Mouse (Mus musculus): ENCODE results near the gene Cenpl. TPM values are rescaled to one million over a fixed set of nuclear protein-coding genes. Genes with fewer than 3 reads are reported as not detected.
"Not testable (repeated sequence)": the region's sequence is repeated elsewhere in the genome, so short reads cannot be mapped to it uniquely, and the experiment has no call there.

The Cenpl gene
- 1 to 10 TPM in 1 of 2 experiments, under 1 TPM in 1; 0.83 to 1.7 TPM for total RNA-seq (2021)

GRCm38 (mm10) chr1:161070352-161071271, at the start of gene Cenpl, which contains the start of gene Dars2:
Cenpl (plus strand) TSS chr1:161070713.
Dars2 (minus strand) TSS chr1:161070658.
- intact Hi-C loops (cut with DNase I): loop anchor here (2.0 to 5.0 kb wide), 2 partner anchors 36 to 62 kb away; partner anchors contain the start of genes Klhl20 and Zbtb37
- peak; percentile 95 to 96 for DNase-seq

- intact Hi-C loops (cut with DNase I): no loop called here
- no peak for DNase-seq
Measured at GRCm38 (mm10) chr1:161025410-161026210, 44.9 kb upstream of the Cenpl start.

- no peak for DNase-seq
- intact Hi-C loops (cut with DNase I): no loop called here
Measured at GRCm38 (mm10) chr1:161027196-161027595, 43.3 kb upstream of the Cenpl start.

GRCm38 (mm10) chr1:161028427-161028826, 42.1 kb upstream of the Cenpl start:
- DNase-seq; intact Hi-C loops (cut with DNase I): not testable (repeated sequence)

GRCm38 (mm10) chr1:161030058-161030457, 40.5 kb upstream of the Cenpl start:
- no peak for DNase-seq
- intact Hi-C loops (cut with DNase I): loop anchor here (5.0 kb wide), 1 partner anchor 818 kb away; the partner anchor contains the start of gene Cacybp

DNA sequence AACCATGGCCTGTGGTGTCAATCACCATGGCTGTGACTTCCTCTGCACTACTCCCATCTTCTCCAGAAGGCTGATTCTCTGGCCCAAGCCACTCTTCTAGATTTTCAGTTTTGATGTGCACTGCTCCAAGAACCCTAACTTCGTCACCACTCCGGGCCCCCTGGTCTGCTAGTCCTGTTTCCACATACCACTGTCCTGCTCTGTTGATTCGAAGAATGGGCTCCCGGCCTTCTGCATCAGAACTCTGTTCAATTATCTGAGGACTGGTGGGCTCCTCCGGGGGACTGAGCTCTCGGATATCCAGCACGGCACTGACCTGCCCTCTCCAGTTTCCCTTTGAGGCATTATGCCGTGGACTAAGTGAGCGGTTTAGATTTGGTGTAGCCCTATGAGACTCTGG, 38.6 kb upstream of the Cenpl start:
- no peak for DNase-seq
- intact Hi-C loops (cut with DNase I): loop anchor here (5.0 kb wide), 1 partner anchor 820 kb away; the partner anchor contains the start of gene Cacybp

GRCm38 (mm10) chr1:161032345-161032744, 38.2 kb upstream of the Cenpl start:
- no peak for DNase-seq
- intact Hi-C loops (cut with DNase I): loop anchor here (5.0 kb wide), 1 partner anchor 820 kb away; the partner anchor contains the start of gene Cacybp

DNA sequence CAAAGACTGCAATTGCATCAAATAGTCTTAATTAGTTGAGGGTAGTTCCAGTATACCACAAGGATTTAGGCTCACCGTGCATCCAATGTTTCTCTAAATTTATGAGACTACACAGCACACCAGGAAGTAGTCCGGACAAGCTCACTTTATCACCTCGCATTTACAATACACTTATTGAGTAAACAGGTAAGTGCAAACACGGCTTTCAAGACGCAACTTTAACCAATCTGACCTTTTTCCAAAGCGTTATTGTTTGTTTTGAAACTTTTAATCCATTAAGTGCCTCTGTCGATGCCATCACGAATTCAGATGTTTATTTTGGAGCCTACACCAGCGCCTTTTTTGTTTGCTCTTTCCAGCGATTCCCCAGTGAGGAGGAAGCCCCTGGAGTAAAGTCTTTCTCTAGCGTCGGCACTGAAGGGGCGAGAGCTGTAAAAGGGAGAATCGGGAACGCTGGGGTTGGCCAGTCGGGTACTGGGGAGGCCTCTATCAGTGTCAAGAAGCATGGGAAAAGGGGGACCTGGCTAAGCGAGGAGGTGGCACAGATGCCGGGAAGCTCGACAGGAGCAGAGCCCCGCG, 36.6 kb upstream of the Cenpl start:
- intact Hi-C loops (cut with DNase I): loop anchor here (2.0 to 5.0 kb wide), 4 partner anchors 37 to 822 kb away; partner anchors contain the start of genes Cacybp, Cenpl, Dars2 and Klhl20

DNA sequence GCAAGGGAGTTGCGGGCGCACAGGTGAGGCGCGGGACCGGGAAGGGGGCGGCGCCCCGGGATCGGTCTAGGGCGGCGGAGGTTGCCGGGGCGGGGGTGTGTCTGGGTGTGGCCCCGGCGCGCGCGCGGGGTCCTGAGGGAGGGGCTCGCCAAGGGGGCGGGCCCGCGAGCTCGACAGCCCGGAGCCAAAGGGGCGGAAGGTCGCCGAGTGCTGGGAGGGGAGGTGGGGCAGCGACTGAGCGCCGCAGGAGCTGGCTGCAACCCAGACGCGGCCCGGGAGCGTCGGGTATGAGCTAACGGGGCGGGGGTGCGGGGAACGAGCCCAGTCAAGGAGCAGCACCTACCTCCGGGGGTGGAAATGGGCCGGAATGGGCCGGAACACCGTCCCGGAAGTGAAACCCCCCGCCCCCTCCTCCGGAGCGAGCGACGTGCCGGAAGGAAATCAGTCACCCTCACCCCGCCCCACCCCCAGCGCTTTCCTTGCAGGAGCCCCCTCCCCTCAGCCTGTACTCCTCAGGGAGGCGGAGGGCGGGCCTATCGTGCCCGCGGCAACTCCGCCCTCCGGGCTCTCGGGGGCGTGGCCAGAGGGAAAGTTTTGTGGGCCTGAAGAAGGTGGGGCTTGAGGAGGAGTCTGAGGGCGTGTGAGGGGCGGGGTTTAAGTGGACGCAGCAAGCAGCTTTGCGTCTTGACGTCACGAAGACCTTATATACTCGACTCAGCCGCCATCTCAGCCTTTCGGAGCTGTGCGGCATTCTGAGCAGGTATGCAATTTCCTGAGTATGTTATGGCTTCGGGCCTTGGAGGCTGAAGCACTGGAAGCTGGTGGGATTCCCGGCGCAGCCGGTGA, 35.9 kb upstream of the Cenpl start, which contains the start of gene Zbtb37:
Gene Zbtb37, minus strand, starts transcription at position 415 of the 846 bp plus-strand sequence.
- intact Hi-C loops (cut with DNase I): loop anchor here (2.0 to 5.0 kb wide), 4 partner anchors 36 to 822 kb away; partner anchors contain the start of genes Cacybp, Cenpl, Dars2 and Klhl20
- DNase-seq: peak; percentile 97 to 98

More for the DNA sequence above, 36.6 kb upstream of the Cenpl start:
- no peak for DNase-seq

- intact Hi-C loops (cut with DNase I): loop anchor here (2.0 kb wide), 3 partner anchors 35 to 243 kb away; partner anchors contain the start of genes Cenpl, Dars2, Klhl20 and Rabgap1l
Measured at GRCm38 (mm10) chr1:161035281-161035785, 35.2 kb upstream of the Cenpl start.

GRCm38 (mm10) chr1:161035786-161036404, 34.6 kb upstream of the Cenpl start:
- intact Hi-C loops (cut with DNase I): loop anchor here (1.0 to 2.0 kb wide), 4 partner anchors 35 to 243 kb away; partner anchors contain the start of genes Cenpl, Dars2, Klhl20 and Rabgap1l
- no peak for DNase-seq

More at GRCm38 (mm10) chr1:161035281-161035785, 35.2 kb upstream of the Cenpl start:
- no peak for DNase-seq

DNA sequence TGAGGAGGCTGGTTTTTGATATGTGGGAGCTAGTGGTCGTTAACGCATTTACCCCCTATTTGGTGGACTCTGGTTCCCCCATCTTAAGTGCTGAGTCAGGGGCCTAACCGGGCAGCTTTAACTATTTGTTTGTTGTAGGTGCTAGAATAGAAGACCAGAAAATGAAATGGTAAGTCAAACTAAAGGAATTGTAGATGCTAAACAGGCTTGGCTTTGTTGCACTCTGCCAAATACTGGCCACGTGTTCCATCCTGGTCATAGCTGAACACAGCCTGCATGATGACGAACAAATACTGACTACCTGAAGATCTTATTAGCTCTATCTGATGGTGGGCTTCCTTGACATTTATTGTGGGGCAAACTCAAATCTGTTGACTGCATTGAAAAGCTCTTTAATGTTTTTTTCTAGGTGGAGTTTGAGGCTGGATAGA, 34.1 kb upstream of the Cenpl start:
- intact Hi-C loops (cut with DNase I): loop anchor here (1.0 kb wide), 1 partner anchor 130 kb away; the partner anchor contains the start of gene Rc3h1
- DNase-seq: peak in 1 of 2 experiments; percentile 11

- intact Hi-C loops (cut with DNase I): no loop called here
- no peak for DNase-seq
Measured at GRCm38 (mm10) chr1:161037026-161037425, 33.5 kb upstream of the Cenpl start.

DNA sequence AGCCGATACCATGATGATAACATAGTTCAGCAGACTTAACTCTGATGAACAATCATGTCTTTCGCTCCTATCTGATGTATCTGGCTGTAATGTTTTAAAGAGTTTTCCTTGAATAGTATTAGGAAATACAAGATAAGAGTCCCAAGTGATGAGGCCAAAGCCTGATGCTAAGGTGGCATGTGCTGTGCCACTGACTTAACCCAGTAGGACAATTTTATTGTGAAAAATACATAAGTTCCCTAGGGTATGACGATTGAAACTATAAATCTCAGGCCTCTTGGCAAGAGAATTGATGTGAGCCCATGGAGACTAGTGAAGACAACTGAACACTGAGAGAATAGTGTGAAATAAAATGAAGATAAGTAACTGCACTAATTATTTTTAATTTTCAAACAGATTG, 32.9 kb upstream of the Cenpl start:
- DNase-seq: no peak
- intact Hi-C loops (cut with DNase I): no loop called here

DNA sequence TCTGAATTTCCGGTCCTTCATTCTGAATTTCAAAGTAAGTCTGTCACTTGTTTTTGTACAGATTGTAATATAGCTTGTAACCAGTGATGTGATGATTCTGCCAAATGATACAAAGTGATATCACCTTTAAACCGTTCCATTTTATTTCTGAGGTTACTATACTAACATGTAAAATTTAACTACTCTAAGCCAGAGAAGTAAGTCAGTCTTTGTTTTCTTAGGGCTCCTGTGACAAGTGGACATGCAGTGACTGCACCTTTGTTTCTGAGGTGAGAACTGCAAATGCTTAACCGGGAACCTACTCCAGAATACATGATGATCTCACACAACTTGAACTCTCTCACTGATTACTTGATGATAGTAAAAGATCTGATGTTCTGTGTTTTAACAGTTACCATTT, 32.5 kb upstream of the Cenpl start:
- intact Hi-C loops (cut with DNase I): no loop called here
- DNase-seq: no peak

DNA sequence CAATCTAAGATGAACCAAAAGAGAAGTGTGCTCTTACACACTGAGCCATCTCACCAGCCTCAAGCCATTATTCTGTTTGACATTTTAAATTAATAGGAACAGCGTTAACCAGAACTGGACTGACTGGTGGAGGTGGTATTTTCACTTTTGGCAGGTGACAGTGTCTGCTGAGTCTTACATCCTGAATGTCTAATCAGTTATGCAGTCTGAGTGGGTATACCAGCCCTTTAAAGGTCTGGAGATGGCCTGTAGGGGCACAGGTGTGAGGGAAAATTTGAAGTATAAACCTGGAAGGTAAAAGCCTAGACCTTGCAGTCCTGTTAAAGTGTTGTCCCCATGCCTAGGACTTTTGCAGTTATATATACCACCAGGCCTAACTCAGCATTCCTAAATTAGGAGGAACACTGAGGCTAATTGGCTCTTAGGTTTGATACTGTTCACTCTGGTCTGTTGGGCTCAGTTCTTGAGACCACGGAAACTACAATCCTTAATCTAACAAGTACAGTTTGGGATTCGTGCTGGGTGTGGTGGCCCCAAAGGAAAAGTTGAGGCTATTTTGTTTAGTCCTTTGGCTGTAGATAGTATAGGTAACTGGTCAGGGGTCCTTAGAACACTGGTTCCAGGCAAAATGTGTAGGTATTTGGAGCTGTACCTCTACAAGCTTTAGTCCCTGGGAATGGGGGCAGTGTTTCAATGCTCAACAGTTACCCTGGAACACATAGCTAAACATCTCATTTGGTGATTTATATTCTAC, 31.4 kb upstream of the Cenpl start:
- intact Hi-C loops (cut with DNase I): no loop called here
- no peak for DNase-seq

DNA sequence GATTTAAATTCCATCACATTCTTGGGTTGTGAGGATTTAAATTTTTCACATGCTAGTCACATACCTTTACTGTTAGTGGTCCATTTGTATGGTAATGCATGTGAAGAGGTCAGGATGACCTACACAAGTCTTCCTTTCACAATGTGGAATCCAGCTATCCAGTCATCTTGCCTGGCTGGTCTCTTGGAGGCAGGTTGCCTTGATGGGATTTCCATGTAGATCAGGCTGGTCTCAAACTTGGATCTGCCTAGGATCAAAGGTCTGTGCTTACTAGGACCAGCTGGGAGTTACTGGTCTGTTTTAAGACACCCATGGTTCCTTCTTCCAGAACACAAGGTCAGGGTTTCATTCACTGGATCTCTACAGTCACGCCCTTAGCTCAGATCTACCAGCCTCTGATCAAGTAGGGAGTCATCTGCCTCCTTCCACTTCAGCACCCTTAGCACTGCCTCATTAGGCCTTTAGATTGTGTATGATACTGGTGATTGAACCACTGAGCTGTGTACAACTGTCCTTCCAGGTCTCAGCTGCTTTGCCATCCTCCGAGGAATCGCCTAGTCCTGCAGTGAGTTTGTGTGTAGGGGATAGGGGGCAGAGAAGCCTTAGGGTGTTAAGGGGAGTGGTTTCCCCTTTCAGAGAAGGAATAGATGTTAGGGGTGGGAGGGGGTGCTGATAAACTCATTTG, 30.6 kb upstream of the Cenpl start:
- intact Hi-C loops (cut with DNase I): no loop called here
- DNase-seq: no peak
